ENCODE assay signal across 7 mouse cellular contexts in the genomic region with DNA sequence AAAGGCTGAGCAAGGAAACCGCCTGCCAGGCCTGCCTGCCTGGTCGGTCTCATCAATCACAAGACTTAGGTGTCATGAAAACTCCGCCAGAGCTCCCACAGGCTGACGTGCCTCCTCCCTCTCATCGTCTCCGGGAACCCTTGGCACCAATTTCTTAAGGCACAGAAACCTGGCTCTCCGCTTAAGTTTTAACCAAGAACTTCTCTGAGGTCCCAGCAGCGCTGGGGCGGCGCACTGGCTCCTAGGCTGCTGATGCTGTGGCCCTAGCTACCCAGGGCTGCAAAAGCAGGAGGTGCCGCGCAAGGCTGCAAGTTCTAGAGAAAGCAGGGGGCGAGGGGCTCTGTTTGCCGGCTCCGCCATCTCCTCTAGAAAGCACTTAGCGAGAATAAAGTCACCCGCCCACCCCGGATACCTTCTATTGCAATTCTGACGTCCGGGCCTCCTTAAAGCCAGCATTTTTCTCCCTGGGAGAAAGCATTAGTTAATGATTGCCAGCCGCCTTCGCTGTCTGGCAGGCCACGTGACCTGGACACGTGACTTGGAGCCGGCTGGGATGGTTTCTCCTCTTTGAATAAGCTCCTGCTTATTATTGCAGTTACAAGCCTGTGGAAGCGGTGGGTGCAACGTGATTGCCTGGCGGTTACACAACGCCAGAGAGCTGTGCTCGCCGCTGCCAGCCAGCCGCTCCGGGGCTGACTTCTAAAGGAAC. TPM values are rescaled to one million over a fixed set of nuclear protein-coding genes. Genes with fewer than 3 reads are reported as not detected.
DNase-seq lines count a peak whose midpoint lies in the region; ATAC-seq and TF ChIP-seq lines count a peak whose summit lies in the region.

A gene (minus strand): TSS at position 442 of the 709 bp plus-strand sequence.

- peak within 1 kb of the TSS; percentile 99 for H3K27ac ChIP-seq in embryonic facial prominence, embryonic 13.5 days
- H3K27ac ChIP-seq in kidney, adult 2 months (ENCODE audit: insufficient read depth, low read depth, low read length), result peak within 1 kb of the TSS; percentile 100
- H3K27ac ChIP-seq in limb, embryonic 11.5 days (replicated peaks; ENCODE audit: low read depth, low read length), result peak within 1 kb of the TSS; percentile 98
- H3K27ac ChIP-seq in midbrain, embryonic 13.5 days, result peak within 1 kb of the TSS; percentile 93

- no peak for TF ChIP-seq CTCF in kidney, adult 2 months (conservative IDR thresholded peaks at IDR 0.05; ENCODE audit: insufficient read depth, insufficient read length, low read depth, low read length)

- peak within 1 kb of the TSS; percentile 52 for H3K4me3 ChIP-seq in embryonic facial prominence, embryonic 13.5 days
- H3K4me3 ChIP-seq in kidney, adult 2 months (ENCODE audit: insufficient read depth, low read depth, low read length), result peak within 1 kb of the TSS; percentile 59
- peak within 1 kb of the TSS; percentile 52 for H3K4me3 ChIP-seq in limb, embryonic 11.5 days (ENCODE audit: low read depth, low read length)
- H3K4me3 ChIP-seq in midbrain, embryonic 13.5 days (replicated peaks), result peak within 1 kb of the TSS; percentile 55

- no peaks in the 10 kb centered on the region for H3K27me3 ChIP-seq in embryonic facial prominence, embryonic 13.5 days
- H3K27me3 ChIP-seq in kidney, adult 2 months (replicated peaks; ENCODE audit: control insufficient read depth, insufficient read depth, low read length), result no peaks in the 10 kb centered on the region
- no peaks in the 10 kb centered on the region for H3K27me3 ChIP-seq in limb, embryonic 11.5 days (ENCODE audit: control insufficient read depth, insufficient read depth, low read length)
- no peaks in the 10 kb centered on the region for H3K27me3 ChIP-seq in midbrain, embryonic 13.5 days

- peak within 1 kb of the TSS; percentile 77 for H3K4me2 ChIP-seq in embryonic facial prominence, embryonic 13.5 days
- H3K4me2 ChIP-seq in limb, embryonic 11.5 days (ENCODE audit: low read depth, severe bottlenecking), result peak within 1 kb of the TSS; percentile 80
- peak within 1 kb of the TSS; percentile 72 for H3K4me2 ChIP-seq in midbrain, embryonic 13.5 days (replicated peaks)

- H3K9ac ChIP-seq in embryonic facial prominence, embryonic 13.5 days, result peak within 1 kb of the TSS; percentile 82
- H3K9ac ChIP-seq in limb, embryonic 11.5 days (ENCODE audit: low read length), result peak within 1 kb of the TSS; percentile 85
- H3K9ac ChIP-seq in midbrain, embryonic 13.5 days (replicated peaks), result peak within 1 kb of the TSS; percentile 71

- peaks cover 27% of the 10 kb centered on the region for H3K4me1 ChIP-seq in embryonic facial prominence, embryonic 13.5 days
- H3K4me1 ChIP-seq in kidney, adult 2 months (ENCODE audit: control insufficient read depth, insufficient read depth, low read length), result peaks cover 30% of the 10 kb centered on the region
- peaks cover 8% of the 10 kb centered on the region; the same call in 1 of the 2 replicates for H3K4me1 ChIP-seq in limb, embryonic 11.5 days (ENCODE audit: control insufficient read depth, insufficient read depth, low read length)
- H3K4me1 ChIP-seq in midbrain, embryonic 13.5 days (replicated peaks), result peaks cover 22% of the 10 kb centered on the region

- WGBS in embryonic facial prominence, embryonic 13.5 days, result under 1% methylated on average over 33 of the region's 33 CpGs
- WGBS in kidney, adult 2 months, result under 1% methylated on average over 33 of the region's 33 CpGs
- under 1% methylated on average over 33 of the region's 33 CpGs for WGBS in limb, embryonic 11.5 days
- 1% methylated on average over 33 of the region's 33 CpGs for WGBS in midbrain, embryonic 13.5 days

- H3K36me3 ChIP-seq in embryonic facial prominence, embryonic 13.5 days, result peaks cover 5% of the 10 kb centered on the region; the same call in 1 of the 2 replicates
- H3K36me3 ChIP-seq in kidney, adult 2 months (ENCODE audit: control insufficient read depth, insufficient read depth, low read length), result no peaks in the 10 kb centered on the region
- 0 out of 2 replicates have a peak, but pooled peaks cover 4% of the 10 kb centered on the region for H3K36me3 ChIP-seq in limb, embryonic 11.5 days (ENCODE audit: control insufficient read depth, insufficient read depth, low read length)
- H3K36me3 ChIP-seq in midbrain, embryonic 13.5 days, result no peaks in the 10 kb centered on the region

- no peak for TF ChIP-seq POLR2A in kidney, adult 2 months (IDR thresholded peaks at IDR 0.05; ENCODE audit: low read depth, low read length)

- H3K9me3 ChIP-seq in embryonic facial prominence, embryonic 13.5 days, result no peaks in the 10 kb centered on the region; the same call in none of the 2 replicates
- H3K9me3 ChIP-seq in limb, embryonic 11.5 days (ENCODE audit: control insufficient read depth, low read length), result no peaks in the 10 kb centered on the region; the same call in 1 of the 2 replicates
- H3K9me3 ChIP-seq in midbrain, embryonic 13.5 days, result no peaks in the 10 kb centered on the region; the same call in 1 of the 2 replicates

- peak; percentile 68; the same call in 1 of the 2 replicates for ATAC-seq in embryonic facial prominence, embryonic 13.5 days (ENCODE audit: insufficient number of reproducible peaks, insufficient read depth, low FRiP score, low TSS enrichment, low read depth)
- ATAC-seq in limb, embryonic 11.5 days (ENCODE audit: insufficient number of reproducible peaks, low FRiP score, low TSS enrichment, low read depth), result peak; percentile 86
- peak; percentile 91 for ATAC-seq in midbrain, embryonic 13.5 days

- DNase-seq in adrenal gland, postnatal 36 days, result peak; percentile 96 to 97
- peak; percentile 96 to 97 for DNase-seq in heart, adult 18-20 months
- peak; percentile 99 for DNase-seq in kidney, adult 2 months
- DNase-seq in limb, embryonic 11.5 days (ENCODE audit: low spot score), result peak; percentile 90
- DNase-seq in spleen, adult 12 weeks (ENCODE audit: low spot score), result peak; percentile 51

RNA-seq across cellular contexts. Expression of the gene that starts here (rescaled TPM):
- total RNA-seq in adrenal gland, postnatal 36 days (2021), result 1 to 10 TPM; 4.2 to 5.7 TPM
- 1.6 and 2.4 TPM in 2 replicates for polyA plus RNA-seq in embryonic facial prominence, embryonic 13.5 days (2015; fragmentation: Nextera tagmentation; extraction: Ambion mirVana)
- total RNA-seq in heart, adult 18-20 months (2021), result 1 to 10 TPM; 2.7 to 5.3 TPM
- polyA plus RNA-seq in kidney, adult 2 months (2012; rRNA removed), result not detected in 2 replicates
- 1.9 TPM in 1 of 2 replicates, not detected in the other for polyA plus RNA-seq in limb, embryonic 11.5 days (2014; fragmentation: Nextera tagmentation; extraction: Ambion mirVana)
- polyA plus RNA-seq in midbrain, embryonic 13.5 days (2015; fragmentation: Nextera tagmentation; extraction: Ambion mirVana), result 2.0 and 3.6 TPM in 2 replicates

Comparison
In these comparisons a context has a peak if more than half of its experiments do, and no peak if none do; other contexts are left out.
1. Peak in every context shown above with its lines: DNase-seq, ATAC-seq, H3K4me3 ChIP-seq and H3K27ac ChIP-seq.
2. Peak in DNase-seq, H3K4me3 ChIP-seq and H3K27ac ChIP-seq in kidney, adult 2 months; RNA of the gene not detected or under 1 TPM.